Mouse (Mus musculus) neural tube, embryonic 11.5 days (tissue): ENCODE measurements around the gene Ifnar2. TPM values are rescaled to one million over a fixed set of nuclear protein-coding genes. Genes with fewer than 3 reads are reported as not detected.

Experiments used
- ATAC-seq: fragments of 200-750 bp; cut with Nextera tagmentation; 2 replicates; pipeline ENCODE4 v1.8.0; 2017; ENCODE audit warnings: moderate number of reproducible peaks, mild to moderate bottlenecking, moderate TSS enrichment, moderate library complexity; ENCODE audit not compliant: insufficient read depth, low FRiP score, low TSS enrichment
- DNase-seq: peaks from one replicate; pipeline ENCODE4 v3.0.0-alpha.2; 2015; ENCODE audit warnings: low spot score
- H3K27ac ChIP-seq: fragments of 300-500 bp; sonication (generic); 2 replicates; pipeline ENCODE4 v1.5.1; 2014; ENCODE audit warnings: low read depth, mild to moderate bottlenecking, low read length
- H3K27me3 ChIP-seq: fragments of 300-500 bp; sonication (generic); 2 replicates; pipeline ENCODE4 v1.6.1; 2014; ENCODE audit warnings: mild to moderate bottlenecking, low read length, mixed read lengths; ENCODE audit not compliant: control insufficient read depth, insufficient read depth
- H3K36me3 ChIP-seq: fragments of 300-500 bp; sonication (generic); 2 replicates; pipeline ENCODE4 v1.6.1; 2014; ENCODE audit warnings: mild to moderate bottlenecking, low read length, moderate library complexity, mixed read lengths; ENCODE audit not compliant: control insufficient read depth, insufficient read depth
- H3K4me1 ChIP-seq: fragments of 300-500 bp; sonication (generic); 2 replicates; pipeline ENCODE4 v1.6.1; 2014; ENCODE audit warnings: low read length, mixed read lengths; ENCODE audit not compliant: control insufficient read depth, insufficient read depth
- H3K4me2 ChIP-seq: fragments of 300-500 bp; sonication (generic); 2 replicates; pipeline ENCODE4 v1.6.1; 2014; ENCODE audit warnings: low read depth, mild to moderate bottlenecking, moderate library complexity
- H3K4me3 ChIP-seq: fragments of 300-500 bp; sonication (generic); 2 replicates; pipeline ENCODE4 v1.5.1; 2014; ENCODE audit warnings: low read depth, low read length
- H3K9ac ChIP-seq: fragments of 300-500 bp; sonication (generic); 2 replicates; pipeline ENCODE4 v1.6.1; 2014; ENCODE audit warnings: mild to moderate bottlenecking, low read length
- H3K9me3 ChIP-seq: fragments of 300-500 bp; sonication (generic); 2 replicates; pipeline ENCODE4 v1.6.1; 2016; ENCODE audit warnings: low read length; ENCODE audit not compliant: control insufficient read depth
- WGBS: fragments of 180-500 bp; shearing (Covaris S2); extraction: QIAGEN DNeasy Blood & Tissue Kit; methylation state at CpG from one replicate; pipeline ENCODE4 v1.1.7; 2014; 5-methylcytosine and 5-hydroxymethylcytosine counted together
- polyA plus RNA-seq: library from polyadenylated mRNA; unstranded; fragments of >200 nt; fragmentation: Nextera tagmentation; extraction: Ambion mirVana; gene quantifications from 2 replicates; pipeline ENCODE4 v1.2.1, GENCODE M21; 2014

Ifnar2 gene
- polyA plus RNA-seq = 30.0 and 32.9 TPM in 2 replicates

DNA sequence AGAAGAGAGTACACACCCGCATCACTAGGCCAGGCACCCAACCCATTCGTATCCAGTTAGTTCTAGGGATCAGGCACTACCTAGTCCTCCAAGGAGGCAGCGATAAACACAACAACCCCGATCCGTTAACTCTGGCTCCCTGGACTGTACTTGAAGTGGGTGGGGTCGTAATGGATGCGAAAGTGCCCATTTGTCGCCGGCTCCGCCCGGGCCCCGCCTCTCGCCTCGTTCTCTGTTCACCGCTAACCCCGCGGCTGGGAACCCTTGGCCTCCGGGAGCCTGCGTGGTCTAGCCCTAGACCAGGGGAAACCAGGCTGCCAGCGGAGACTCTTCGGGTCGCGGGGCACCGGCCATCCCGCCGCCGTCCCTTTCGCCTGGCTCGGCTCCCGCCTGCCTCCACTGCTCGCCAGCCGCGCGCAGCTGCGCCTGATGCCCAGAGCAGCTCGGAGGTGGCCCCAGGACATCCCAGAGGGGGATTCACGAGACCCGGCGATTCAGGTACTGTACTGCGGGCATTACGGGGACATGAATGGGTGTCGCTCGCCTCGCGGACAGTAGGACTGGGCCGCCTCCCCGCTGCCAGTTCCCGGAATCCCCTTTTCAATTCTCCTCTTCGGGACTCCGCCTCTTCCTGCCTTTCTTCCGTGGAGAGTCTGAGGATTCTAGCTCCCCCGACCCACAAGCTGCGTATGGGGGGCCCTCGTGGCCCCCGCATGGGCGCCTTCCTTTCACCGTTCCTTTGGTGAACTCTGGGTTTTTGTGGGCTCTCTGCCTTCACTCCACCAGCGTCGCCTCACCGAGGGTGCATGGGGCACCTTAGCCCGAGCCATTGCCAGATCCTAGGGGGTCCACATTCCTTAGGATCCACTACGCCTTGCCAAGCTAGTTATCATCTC, at the start of gene Ifnar2:
Ifnar2 (plus strand) TSS at position 207 of the 896 bp plus-strand sequence.
- Histone ChIP-seq H3K9ac (peak within 1 kb of the TSS; percentile 96), H3K4me3 (peak within 1 kb of the TSS; percentile 88), H3K4me1 (peaks cover 2% of the 10 kb centered on the region; the same call in 1 of the 2 replicates), H3K36me3 (no peaks in the 10 kb centered on the region), H3K27me3 (no peaks in the 10 kb centered on the region), H3K4me2 (peak within 1 kb of the TSS; percentile 62), H3K9me3 (no peaks in the 10 kb centered on the region), H3K27ac (peak within 1 kb of the TSS; percentile 92)
- WGBS = under 1% methylated on average over 62 of the region's 62 CpGs
- ATAC-seq = peak; percentile 90
- DNase-seq = peak; percentile 77

DNA sequence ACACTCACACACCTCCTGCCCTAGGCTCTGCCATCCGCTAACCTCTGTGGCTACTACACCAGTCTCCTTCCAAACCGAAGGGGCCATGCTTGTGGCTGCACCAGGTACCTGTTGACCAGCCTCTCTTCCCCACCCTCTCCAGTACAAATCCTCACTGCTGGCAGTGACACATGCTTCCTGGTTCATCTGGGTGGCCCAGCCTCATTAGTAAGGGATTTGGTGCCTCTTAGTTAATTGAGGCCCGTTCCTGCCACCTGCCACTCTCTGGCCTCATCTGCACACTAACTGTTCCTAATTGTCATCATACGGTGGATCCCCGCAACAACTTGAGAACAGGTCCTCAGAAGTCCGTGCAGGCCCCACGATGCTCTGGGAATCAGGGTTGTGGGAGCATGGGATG, 45.0 kb upstream of the Ifnar2 start:
- 69% methylated on average over 7 of the region's 7 CpGs for WGBS
- ATAC-seq (no peak), DNase-seq (no peak)
- Histone ChIP-seq H3K27ac (no peak overlapping the region), H3K9me3 (no peaks in the 10 kb centered on the region), H3K4me2 (no peak overlapping the region), H3K4me1 (no peaks in the 10 kb centered on the region), H3K4me3 (no peak overlapping the region), H3K9ac (no peak overlapping the region), H3K27me3 (peaks cover 35% of the 10 kb centered on the region), H3K36me3 (no peaks in the 10 kb centered on the region)

- Histone ChIP-seq H3K4me3 (no peak overlapping the region), H3K36me3 (no peaks in the 10 kb centered on the region), H3K9ac (no peak overlapping the region), H3K4me1 (no peaks in the 10 kb centered on the region), H3K4me2 (no peak overlapping the region), H3K27me3 (peaks cover 28% of the 10 kb centered on the region), H3K9me3 (no peaks in the 10 kb centered on the region), H3K27ac (no peak overlapping the region)
- ATAC-seq = no peak
- DNase-seq = no peak
- WGBS = 76% methylated on average over 19 of the region's 19 CpGs
Observed at GRCm38 (mm10) chr16:91328922-91329321, 43.7 kb upstream of the Ifnar2 start.

DNA sequence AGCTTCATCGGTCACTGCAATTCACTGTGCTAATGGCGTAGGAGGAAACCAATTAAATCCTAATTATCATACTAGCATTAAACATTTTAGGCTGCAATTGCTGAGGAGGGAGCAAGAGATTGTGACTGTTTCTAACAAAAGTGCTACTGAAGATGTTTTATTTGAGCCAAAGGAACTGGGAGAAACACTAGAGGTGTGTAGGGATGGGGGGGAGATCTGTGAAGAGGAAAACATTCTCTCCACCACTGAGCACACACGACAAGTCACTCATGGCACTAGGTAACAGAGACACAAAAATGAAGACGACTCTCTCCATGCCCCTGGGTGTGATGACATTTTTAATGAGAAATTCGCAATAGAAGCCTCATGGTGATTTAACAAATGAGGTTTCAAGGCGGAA, 42.1 kb upstream of the Ifnar2 start:
- H3K27ac ChIP-seq = no peak overlapping the region
- DNase-seq (no peak), ATAC-seq (no peak)
- H3K4me1 ChIP-seq = peaks cover 6% of the 10 kb centered on the region; the same call in 1 of the 2 replicates
- H3K9ac ChIP-seq = no peak overlapping the region
- no peaks in the 10 kb centered on the region for H3K9me3 ChIP-seq
- H3K4me2 ChIP-seq = no peak overlapping the region
- H3K36me3 ChIP-seq = no peaks in the 10 kb centered on the region
- H3K4me3 ChIP-seq = no peak overlapping the region
- WGBS = 70% methylated on average over 6 of the region's 6 CpGs
- peaks cover 24% of the 10 kb centered on the region for H3K27me3 ChIP-seq

DNA sequence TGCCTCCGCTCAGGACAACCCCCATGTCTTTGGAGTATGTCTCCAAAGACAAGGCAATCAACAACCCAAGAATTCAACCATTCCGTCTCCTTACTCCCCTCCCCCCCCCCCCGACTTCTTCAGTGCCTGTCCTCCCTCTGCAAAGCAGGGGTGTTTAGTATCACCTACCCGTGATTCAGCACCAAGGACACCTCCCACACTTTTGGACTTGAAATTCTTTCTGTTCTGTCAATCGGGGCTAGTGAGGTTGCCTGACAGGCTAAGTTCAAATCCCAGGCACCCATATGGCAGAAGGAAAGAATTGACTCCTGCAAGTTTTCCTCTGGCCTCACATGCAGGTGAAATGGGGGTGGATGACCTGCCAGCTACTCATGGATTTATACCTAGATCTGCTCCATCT, 41.4 kb upstream of the Ifnar2 start:
- WGBS = 35% methylated on average over 5 of the region's 5 CpGs
- DNase-seq (no peak), ATAC-seq (no peak)
- Histone ChIP-seq H3K4me1 (peaks cover 6% of the 10 kb centered on the region; the same call in 1 of the 2 replicates), H3K4me3 (no peak overlapping the region), H3K27ac (no peak overlapping the region), H3K27me3 (peaks cover 25% of the 10 kb centered on the region), H3K36me3 (no peaks in the 10 kb centered on the region), H3K4me2 (no peak overlapping the region), H3K9ac (no peak overlapping the region), H3K9me3 (no peaks in the 10 kb centered on the region)

GRCm38 (mm10) chr16:91332880-91333279, 39.7 kb upstream of the Ifnar2 start:
- Histone ChIP-seq H3K36me3 (no peaks in the 10 kb centered on the region), H3K4me2 (no peak overlapping the region), H3K4me1 (peaks cover 9% of the 10 kb centered on the region; the same call in 1 of the 2 replicates), H3K9ac (no peak overlapping the region), H3K27ac (no peak overlapping the region), H3K9me3 (no peaks in the 10 kb centered on the region), H3K27me3 (peaks cover 12% of the 10 kb centered on the region), H3K4me3 (no peak overlapping the region)
- no peak for ATAC-seq
- DNase-seq = no peak
- WGBS = 56% methylated on average over 7 of the region's 7 CpGs

DNA sequence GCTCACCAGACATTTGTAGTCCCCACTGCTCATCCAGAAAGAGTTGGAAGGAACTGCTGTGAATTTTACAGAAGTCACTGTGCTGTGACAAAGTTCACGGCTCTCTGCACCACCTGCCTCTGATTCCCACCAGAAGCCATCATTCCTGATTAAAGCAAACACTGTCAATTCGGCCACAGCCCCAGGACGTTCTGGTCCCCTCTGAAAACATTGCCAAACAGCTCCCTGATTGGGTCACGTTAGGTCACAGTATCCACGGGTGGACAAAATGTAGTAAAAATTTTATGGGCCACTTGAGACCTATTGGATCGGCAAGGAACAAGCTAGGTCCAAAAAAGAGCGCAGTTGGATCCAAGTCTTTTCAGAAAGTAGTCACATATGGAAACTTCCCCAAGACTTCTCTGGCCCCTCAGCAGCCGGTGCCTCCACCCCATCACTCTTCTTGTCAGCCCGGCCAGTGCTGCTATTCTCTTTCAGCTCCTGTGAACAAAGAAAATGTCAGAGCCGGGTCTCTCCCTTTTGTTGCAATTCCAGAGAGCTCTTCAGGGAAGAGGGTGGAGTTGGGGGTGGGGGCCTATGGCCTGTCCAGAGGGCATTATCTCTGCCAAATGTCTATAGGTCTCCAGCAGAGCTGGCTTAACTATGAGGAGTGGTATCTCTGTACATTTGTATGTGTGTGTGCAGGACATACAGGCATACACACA, 38.2 kb upstream of the Ifnar2 start:
- H3K4me2 ChIP-seq = no peak overlapping the region
- H3K9me3 ChIP-seq = no peaks in the 10 kb centered on the region
- 4% methylated on average over 10 of the region's 10 CpGs for WGBS
- H3K9ac ChIP-seq = no peak overlapping the region
- H3K27ac ChIP-seq = no peak overlapping the region
- peaks cover 9% of the 10 kb centered on the region; the same call in 1 of the 2 replicates for H3K4me1 ChIP-seq
- no peaks in the 10 kb centered on the region for H3K36me3 ChIP-seq
- peak; percentile 83 for ATAC-seq
- peak; percentile 79 for DNase-seq
- H3K4me3 ChIP-seq = no peak overlapping the region
- peaks cover 2% of the 10 kb centered on the region; the same call in 1 of the 2 replicates for H3K27me3 ChIP-seq

DNA sequence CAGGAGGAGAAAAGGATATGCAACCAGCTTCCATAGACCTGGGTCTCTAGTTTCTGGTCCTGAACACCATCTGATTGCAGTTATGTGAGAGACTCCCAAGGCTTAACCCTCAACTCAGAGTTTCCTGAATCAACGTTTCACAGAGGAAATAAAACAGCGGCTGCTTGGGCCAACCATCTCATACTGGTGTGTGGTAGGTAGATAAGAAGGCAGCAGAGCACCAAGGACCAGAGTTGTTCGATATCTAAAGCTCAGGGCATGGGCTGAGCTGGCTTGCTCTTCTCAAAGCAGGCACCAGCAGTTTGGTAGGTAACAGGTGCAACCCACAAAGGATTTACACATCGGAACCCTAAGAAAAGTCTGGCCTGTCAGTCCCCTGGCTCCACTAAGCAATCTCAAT, 35.8 kb upstream of the Ifnar2 start:
- ATAC-seq (no peak), DNase-seq (no peak)
- Histone ChIP-seq H3K4me2 (no peak overlapping the region), H3K36me3 (no peaks in the 10 kb centered on the region), H3K27me3 (peaks cover 2% of the 10 kb centered on the region; the same call in 1 of the 2 replicates), H3K27ac (no peak overlapping the region), H3K4me1 (peaks cover 9% of the 10 kb centered on the region; the same call in 1 of the 2 replicates), H3K9ac (no peak overlapping the region), H3K4me3 (no peak overlapping the region), H3K9me3 (no peaks in the 10 kb centered on the region)
- 87% methylated on average over 4 of the region's 4 CpGs for WGBS
